Mouse (Mus musculus): ENCODE data around the gene Opcml. TPM values are rescaled to one million over a fixed set of nuclear protein-coding genes. Genes with fewer than 3 reads are reported as not detected.
A peak's percentile ranks its signal among the peaks of the same experiment; 100 is the strongest.

The Opcml gene
- total RNA-seq, 2 experiments from 2014 or later = 280 to 284 TPM

DNA sequence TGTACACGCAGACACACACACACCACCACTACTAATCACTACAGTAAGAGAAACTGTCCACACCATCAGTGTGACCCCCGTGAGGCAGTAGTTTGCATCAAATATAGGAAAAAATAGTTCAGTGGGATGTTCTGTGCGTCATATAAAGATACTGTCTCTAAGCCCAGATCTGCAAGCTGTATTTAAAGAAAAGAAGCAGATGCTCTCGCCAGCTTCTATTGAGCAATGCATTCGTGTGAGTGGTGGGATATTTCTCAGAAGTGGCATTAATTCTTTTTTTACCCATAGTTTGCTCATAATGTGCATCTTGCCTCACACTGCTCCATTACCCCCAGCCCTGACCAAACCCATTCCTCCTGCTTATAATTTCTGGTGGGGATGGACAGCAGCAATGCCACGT is 678.8 kb downstream of the Opcml start:
- DNase-seq = no peak
- intact Hi-C loops (cut with DNase I) = no loop called here

- intact Hi-C loops (cut with DNase I) = no loop called here
- DNase-seq = no peak
These were observed 680.9 kb downstream of the Opcml start for GRCm38 (mm10) chr9:28471501-28471900.

DNA sequence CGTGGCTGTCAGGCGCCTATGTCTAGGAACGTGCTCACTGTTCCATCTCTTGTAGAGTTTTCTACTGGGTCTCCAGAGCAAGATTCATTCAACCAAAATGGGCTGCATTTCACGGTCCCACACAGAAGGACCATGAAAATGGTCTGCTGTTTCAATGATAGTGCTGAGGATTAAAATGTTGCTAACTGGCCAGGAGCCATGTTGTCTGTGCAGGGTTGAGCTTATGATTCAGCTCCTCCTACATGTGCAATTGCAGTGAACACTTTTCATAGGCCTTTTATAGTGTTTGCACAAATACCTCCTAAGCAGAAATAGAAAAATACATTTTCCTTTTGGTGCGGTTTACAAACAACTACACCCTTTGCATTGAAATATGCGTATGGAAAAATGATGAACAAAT is 684.0 kb downstream of the Opcml start:
- DNase-seq = no peak

DNA sequence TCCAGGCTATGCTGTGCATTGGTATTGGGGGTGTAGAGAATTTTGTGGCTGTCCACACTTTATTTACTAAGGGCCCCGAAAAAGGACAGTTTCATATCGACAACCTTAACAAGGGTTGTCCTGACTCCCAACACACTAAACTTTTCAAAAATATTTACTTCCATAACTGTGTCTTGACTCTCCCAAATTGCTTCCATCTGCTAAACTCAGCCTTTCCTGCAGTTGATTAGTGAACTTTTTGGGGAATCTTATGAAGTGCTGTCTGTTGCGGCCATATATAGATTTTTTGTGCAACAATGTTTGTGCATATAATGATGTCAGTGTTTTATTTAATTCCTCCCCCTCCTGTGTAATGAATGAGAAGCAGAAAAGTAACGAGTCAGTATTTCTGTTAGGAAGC is 690.7 kb downstream of the Opcml start:
- intact Hi-C loops (cut with DNase I) = no loop called here

More for the DNA sequence above, 684.0 kb downstream of the Opcml start:
- intact Hi-C loops (cut with DNase I) = no loop called here

DNA sequence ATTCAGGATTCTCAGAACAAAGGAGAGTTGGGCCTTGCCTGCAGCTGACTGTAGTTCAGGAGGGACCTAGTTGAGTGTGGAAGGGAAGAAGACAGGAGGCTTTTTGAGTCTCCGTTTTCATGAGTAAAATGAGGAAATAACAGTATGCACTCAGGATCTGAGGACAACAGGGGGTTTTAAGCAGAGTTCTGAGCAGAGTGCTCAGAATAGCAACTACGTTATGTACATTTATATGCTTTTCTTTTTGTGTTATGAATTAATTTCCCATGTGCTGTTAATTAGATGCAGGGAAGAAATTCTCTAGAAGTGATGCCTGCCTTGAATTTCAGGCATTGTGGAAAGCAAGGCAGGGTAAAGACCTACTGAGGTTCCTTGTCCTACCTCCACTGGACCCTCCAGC is 697.9 kb downstream of the Opcml start:
- DNase-seq = no peak
- intact Hi-C loops (cut with DNase I) = no loop called here

More for the DNA sequence above, 690.7 kb downstream of the Opcml start:
- no peak for DNase-seq

- intact Hi-C loops (cut with DNase I) = no loop called here
- no peak for DNase-seq
These were observed 699.3 kb downstream of the Opcml start for GRCm38 (mm10) chr9:28489828-28490227.

DNA sequence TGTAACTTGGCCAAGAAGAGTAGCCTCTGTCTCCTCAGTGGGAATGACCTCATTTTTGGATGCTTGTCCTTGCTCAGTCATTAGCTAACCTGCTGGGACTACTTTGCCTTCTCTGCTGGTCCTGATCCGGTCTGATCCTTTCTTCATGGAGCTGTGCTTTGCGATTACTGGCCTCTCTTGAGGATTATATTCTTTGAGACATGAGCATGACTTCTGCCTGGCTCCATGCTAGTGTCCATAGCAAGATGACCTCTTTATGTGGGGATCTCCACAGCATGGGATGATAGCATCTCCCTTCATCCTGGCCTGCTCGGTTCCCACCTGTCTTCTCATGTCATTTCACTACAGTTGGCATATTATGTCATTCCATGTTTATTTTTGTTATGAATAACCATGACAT is 699.8 kb downstream of the Opcml start:
- intact Hi-C loops (cut with DNase I) = no loop called here

GRCm38 (mm10) chr9:28499841-28500794 is 709.5 kb downstream of the Opcml start:
- intact Hi-C loops (cut with DNase I) = no loop called here
- DNase-seq = peak; percentile 4

More for the DNA sequence above, 699.8 kb downstream of the Opcml start:
- no peak for DNase-seq

- DNase-seq = no peak
These were observed 723.3 kb downstream of the Opcml start for GRCm38 (mm10) chr9:28513905-28514304.

DNA sequence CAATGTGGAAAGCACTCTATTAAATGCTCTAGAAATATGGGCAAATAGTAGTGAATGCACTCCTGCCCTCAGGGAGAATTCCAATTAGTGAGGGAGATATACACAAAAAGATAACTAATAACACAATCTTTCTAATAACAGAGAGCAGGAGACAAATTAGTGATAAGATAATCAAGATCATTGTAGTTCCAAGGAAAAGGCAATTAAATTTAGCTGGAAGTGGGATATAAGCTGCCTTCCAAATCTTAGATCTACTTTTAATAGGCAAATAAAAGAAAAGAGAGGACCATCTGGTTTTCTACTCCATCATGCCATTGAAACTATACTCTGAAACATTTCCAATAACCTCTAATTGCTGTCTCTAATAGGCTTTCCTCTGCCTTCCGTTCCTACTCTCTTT is 742.6 kb downstream of the Opcml start:
- intact Hi-C loops (cut with DNase I) = no loop called here
- DNase-seq = no peak

More at GRCm38 (mm10) chr9:28513905-28514304, 723.3 kb downstream of the Opcml start:
- intact Hi-C loops (cut with DNase I) = no loop called here

GRCm38 (mm10) chr9:28535006-28535405 is 744.4 kb downstream of the Opcml start:
- intact Hi-C loops (cut with DNase I) = no loop called here
- DNase-seq = no peak

DNA sequence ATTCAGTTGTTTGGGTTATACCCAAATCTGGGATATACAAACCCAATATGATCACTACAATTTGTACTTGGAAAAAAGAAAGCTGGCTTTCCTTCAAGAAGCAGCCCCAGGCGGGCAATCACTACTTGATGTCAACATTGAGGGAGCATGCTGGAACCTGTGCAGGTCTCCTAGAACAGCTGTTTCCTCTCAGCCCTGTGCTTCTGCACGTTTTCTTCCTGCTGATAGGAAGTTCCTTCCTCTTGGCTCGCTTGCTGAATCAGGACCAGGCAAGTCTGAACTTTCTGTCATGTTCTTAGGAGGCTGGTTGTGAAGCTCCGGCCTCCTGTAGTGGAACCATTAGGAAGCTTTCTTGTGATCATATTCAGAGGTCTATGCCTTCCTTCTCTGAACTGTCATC is 746.1 kb downstream of the Opcml start:
- DNase-seq = no peak
- intact Hi-C loops (cut with DNase I) = no loop called here

GRCm38 (mm10) chr9:28548189-28548588 is 757.6 kb downstream of the Opcml start:
- DNase-seq = no peak
- intact Hi-C loops (cut with DNase I) = no loop called here

GRCm38 (mm10) chr9:28552387-28553182 is 762.0 kb downstream of the Opcml start:
- DNase-seq = no peak
- intact Hi-C loops (cut with DNase I) = no loop called here

GRCm38 (mm10) chr9:28558628-28559027 is 768.1 kb downstream of the Opcml start:
- DNase-seq = no peak
- intact Hi-C loops (cut with DNase I) = no loop called here

DNA sequence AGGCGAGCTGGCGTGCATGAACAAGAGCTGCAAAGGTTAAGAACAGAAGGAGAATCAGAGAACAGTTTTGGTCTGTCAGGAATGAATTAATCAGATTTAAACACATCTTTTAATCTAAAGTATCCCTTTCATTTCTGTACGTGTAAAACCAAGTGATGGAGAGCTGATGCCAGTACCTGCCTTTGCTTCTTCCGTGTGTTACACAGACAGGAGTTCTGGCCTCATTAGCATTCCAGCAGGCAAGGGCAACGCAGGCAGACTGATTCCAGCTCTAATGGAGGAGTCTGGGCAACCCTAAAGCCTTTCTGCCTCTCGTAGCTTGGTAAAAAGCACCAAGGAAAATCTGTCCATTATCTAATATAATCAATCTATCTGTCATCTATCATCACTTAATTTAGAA is 771.2 kb downstream of the Opcml start:
- intact Hi-C loops (cut with DNase I) = no loop called here
- DNase-seq = no peak

DNA sequence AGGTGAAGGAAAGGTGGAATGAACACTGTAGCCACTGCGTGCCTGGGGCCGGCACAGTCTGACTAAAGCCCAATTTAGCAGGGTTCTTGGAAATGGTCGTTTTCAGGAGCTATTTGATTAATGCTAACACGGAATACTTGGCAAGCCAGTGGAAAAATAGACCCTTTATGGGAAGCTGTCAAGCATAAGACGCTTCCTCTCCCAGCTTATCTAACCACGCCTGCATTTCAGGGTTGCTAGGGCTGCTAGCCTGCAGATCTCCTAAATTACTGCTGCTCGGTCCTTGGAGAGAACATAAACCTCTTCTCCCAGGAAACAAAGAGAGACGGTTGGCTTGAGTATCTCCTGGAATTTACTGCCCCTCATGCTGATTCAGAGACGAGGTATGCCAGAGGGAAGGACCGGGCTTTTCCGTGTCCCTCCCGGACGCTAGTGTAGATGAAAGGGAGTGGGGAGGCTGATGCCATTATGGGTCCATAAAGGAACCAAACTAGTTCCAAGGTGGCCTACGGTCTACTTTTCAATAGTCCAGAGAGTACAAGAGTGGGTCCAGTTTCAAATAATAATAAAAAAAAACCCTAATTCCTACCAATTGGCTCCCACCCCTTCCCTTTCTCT is 772.6 kb downstream of the Opcml start:
- intact Hi-C loops (cut with DNase I) = no loop called here
- DNase-seq = no peak

- peak; percentile 66 for DNase-seq
- intact Hi-C loops (cut with DNase I) = no loop called here
These were observed 778.5 kb downstream of the Opcml start for GRCm38 (mm10) chr9:28569041-28569522.

- DNase-seq = no peak
- intact Hi-C loops (cut with DNase I) = no loop called here
These were observed 779.2 kb downstream of the Opcml start for GRCm38 (mm10) chr9:28569776-28570175.

- intact Hi-C loops (cut with DNase I) = no loop called here
- DNase-seq = no peak
These were observed 781.1 kb downstream of the Opcml start for GRCm38 (mm10) chr9:28571682-28572081.
